Mouse (Mus musculus): Measurements from ENCODE around the gene Fam193a. TPM values are rescaled to one million over a fixed set of nuclear protein-coding genes. Genes with fewer than 3 reads are reported as not detected.

The Fam193a gene
- polyA plus RNA-seq, 1 experiment from 2014 or later: 10.3 TPM

DNA sequence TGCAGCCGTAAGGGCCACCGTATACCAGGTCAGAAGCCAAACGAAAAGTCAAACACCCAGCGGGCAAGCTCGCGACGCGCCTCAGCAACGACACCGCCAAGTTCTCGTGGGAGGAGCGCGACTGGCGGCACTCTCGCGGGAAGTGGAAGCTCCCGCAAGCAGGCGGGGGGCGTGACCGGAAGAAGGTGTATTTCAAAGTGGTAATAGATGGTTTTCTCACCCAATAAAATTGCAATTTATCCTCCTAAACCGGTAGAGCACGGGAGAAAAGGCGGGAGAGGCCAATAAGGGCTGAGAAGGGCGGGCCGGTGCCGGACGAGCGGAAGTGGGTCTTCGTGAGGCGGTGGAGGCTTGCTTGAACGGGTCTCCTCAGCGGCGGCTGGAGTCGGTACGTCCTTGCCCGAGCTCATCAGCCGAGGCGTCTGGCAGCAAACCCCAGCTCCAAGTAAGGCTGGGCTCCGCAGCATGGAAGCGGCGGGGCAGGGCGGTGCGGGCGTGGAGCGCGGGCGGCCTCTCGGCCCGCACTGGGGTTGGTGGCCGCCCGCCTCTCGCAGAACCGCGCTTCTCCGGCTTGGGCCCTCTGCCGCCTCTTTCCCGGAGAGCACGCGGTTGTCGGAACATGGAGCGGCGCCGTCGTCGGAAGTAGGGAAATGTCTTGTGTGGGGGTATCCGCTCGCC lies 33.5 kb upstream of the Fam193a start, which contains the start of gene Rnf4:
Gene Rnf4 (plus strand): TSS at position 193 of the 678 bp plus-strand sequence.
- Histone ChIP-seq H3K27me3 (ENCODE audit: control insufficient read depth, insufficient read depth, low read depth, low read length) (no peaks in the 10 kb centered on the region), H3K9me3 (ENCODE audit: control insufficient read depth, low read length) (no peaks in the 10 kb centered on the region), H3K27ac (ENCODE audit: low read length) (peak within 1 kb of the TSS; percentile 97), H3K4me1 (replicated peaks; ENCODE audit: control insufficient read depth, insufficient read depth, low read length) (peaks cover 13% of the 10 kb centered on the region), H3K9ac (ENCODE audit: low read length) (peak within 1 kb of the TSS; percentile 99), H3K4me2 (ENCODE audit: low read depth, low read length) (peak within 1 kb of the TSS; percentile 91), H3K4me3 (ENCODE audit: low read length) (peak within 1 kb of the TSS; percentile 99), H3K36me3 (ENCODE audit: control insufficient read depth, insufficient read depth, low read length) (peaks cover 4% of the 10 kb centered on the region; the same call in 1 of the 2 replicates)
- peak; percentile 99 for ATAC-seq (ENCODE audit: low read depth)
- under 1% methylated on average over 66 of the region's 67 CpGs for WGBS

DNA sequence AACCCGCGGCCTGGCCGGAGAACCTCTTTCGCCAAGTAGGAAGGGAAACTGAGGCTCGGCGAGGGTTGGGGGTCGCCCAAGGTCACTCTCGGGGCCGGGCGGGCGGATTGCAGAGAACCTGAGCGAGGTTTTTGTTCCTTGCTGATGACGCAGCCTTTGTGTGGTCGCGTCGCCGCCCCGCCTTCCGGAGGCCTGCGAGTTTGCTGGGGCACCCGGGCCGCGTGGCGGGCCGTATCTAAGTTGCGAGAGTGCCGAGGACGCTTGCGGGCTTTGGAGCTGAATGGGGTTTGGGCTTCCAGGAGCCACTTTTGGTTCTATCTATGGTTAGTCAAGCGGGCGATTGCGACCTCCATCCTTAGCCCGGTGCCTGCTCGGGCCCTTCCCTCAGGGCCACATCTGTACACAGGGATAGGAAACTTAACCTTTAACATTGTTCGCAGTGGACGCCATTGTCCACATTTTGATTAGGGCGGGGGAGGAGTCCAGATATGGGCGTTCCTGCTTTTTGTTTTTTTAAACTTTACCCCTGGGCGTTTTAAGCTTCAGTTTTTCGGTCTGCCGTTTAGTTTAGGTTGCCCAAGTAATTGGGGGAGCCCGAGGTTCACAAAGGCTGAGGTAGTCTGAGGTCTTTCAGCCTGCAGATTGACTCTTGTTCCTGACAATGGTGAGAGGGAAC lies 32.8 kb upstream of the Fam193a start:
- peaks cover 4% of the 10 kb centered on the region; the same call in 1 of the 2 replicates for H3K36me3 ChIP-seq (ENCODE audit: control insufficient read depth, insufficient read depth, low read length)
- no peaks in the 10 kb centered on the region for H3K27me3 ChIP-seq (ENCODE audit: control insufficient read depth, insufficient read depth, low read depth, low read length)
- peak overlapping the region; percentile 99 for H3K9ac ChIP-seq (ENCODE audit: low read length)
- peak; percentile 62 for ATAC-seq (ENCODE audit: low read depth)
- no peaks in the 10 kb centered on the region for H3K9me3 ChIP-seq (ENCODE audit: control insufficient read depth, low read length)
- WGBS: under 1% methylated on average over 42 of the region's 42 CpGs
- peak overlapping the region; percentile 97 for H3K27ac ChIP-seq (ENCODE audit: low read length)
- peak overlapping the region; percentile 99 for H3K4me3 ChIP-seq (ENCODE audit: low read length)
- peaks cover 15% of the 10 kb centered on the region for H3K4me1 ChIP-seq (replicated peaks; ENCODE audit: control insufficient read depth, insufficient read depth, low read length)
- H3K4me2 ChIP-seq (ENCODE audit: low read depth, low read length): peak overlapping the region; percentile 91

DNA sequence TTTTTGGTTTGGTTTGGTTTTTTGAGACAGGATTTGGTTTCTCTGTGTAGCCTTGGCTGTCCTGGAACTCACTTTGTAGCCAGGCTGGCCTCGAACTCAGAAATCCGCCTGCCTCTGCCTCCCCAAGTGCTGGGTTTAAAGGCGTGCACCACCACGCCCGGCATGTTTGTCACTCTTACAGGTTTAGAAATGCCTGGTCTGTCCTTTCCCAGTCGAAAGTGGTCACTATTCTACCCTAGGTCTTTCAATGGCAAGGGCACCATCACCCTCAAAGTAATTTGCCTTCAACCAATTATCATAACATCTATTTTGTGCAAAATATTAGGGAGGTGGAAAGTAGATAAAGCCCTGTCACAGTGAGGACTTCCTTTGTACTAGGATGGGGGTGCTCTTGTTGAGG lies 29.5 kb upstream of the Fam193a start:
- H3K4me2 ChIP-seq (ENCODE audit: low read depth, low read length): no peak overlapping the region
- no peak overlapping the region for H3K4me3 ChIP-seq (ENCODE audit: low read length)
- H3K4me1 ChIP-seq (replicated peaks; ENCODE audit: control insufficient read depth, insufficient read depth, low read length): peaks cover 13% of the 10 kb centered on the region
- ATAC-seq (ENCODE audit: low read depth): no peak
- no peak overlapping the region for H3K27ac ChIP-seq (ENCODE audit: low read length)
- no peaks in the 10 kb centered on the region for H3K9me3 ChIP-seq (ENCODE audit: control insufficient read depth, low read length)
- 96% methylated on average over 6 of the region's 6 CpGs for WGBS
- peaks cover 12% of the 10 kb centered on the region; the same call in 1 of the 2 replicates for H3K36me3 ChIP-seq (ENCODE audit: control insufficient read depth, insufficient read depth, low read length)
- H3K9ac ChIP-seq (ENCODE audit: low read length): no peak overlapping the region
- no peaks in the 10 kb centered on the region for H3K27me3 ChIP-seq (ENCODE audit: control insufficient read depth, insufficient read depth, low read depth, low read length)

DNA sequence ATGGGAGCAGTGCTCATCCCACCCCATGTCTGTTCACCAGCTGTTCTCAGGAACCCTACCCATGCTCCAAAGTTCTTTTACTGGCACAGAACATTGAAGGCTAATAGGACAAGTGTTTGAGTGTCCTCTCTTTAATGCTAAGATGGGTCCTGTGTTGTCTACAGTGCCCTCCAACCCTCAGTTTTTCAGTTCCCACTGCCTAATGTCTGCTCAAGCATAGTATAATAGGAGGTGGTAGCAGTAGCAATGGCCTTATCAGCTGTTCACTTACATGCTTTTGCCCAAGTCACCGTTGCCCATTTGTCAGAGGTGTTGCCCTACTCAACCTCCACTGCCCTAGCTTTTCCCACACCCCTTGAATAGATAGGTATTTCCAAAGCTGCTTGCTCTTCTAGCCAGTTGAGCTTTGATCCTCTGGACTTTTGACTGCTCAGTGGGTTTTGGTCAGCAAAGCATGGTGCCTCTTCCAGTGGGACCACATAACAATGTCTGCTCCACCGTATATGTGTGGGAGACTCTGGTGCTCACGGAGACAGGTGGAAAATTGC lies 17.6 kb upstream of the Fam193a start:
- no peak overlapping the region for H3K27ac ChIP-seq (ENCODE audit: low read length)
- WGBS: 90% methylated on average over 3 of the region's 3 CpGs
- no peak overlapping the region for H3K4me3 ChIP-seq (ENCODE audit: low read length)
- H3K36me3 ChIP-seq (ENCODE audit: control insufficient read depth, insufficient read depth, low read length): peaks cover 73% of the 10 kb centered on the region
- no peak for ATAC-seq (ENCODE audit: low read depth)
- no peak overlapping the region for H3K4me2 ChIP-seq (ENCODE audit: low read depth, low read length)
- H3K9ac ChIP-seq (ENCODE audit: low read length): no peak overlapping the region
- no peaks in the 10 kb centered on the region for H3K27me3 ChIP-seq (ENCODE audit: control insufficient read depth, insufficient read depth, low read depth, low read length)
- no peaks in the 10 kb centered on the region for H3K9me3 ChIP-seq (ENCODE audit: control insufficient read depth, low read length)
- no peaks in the 10 kb centered on the region for H3K4me1 ChIP-seq (replicated peaks; ENCODE audit: control insufficient read depth, insufficient read depth, low read length)

DNA sequence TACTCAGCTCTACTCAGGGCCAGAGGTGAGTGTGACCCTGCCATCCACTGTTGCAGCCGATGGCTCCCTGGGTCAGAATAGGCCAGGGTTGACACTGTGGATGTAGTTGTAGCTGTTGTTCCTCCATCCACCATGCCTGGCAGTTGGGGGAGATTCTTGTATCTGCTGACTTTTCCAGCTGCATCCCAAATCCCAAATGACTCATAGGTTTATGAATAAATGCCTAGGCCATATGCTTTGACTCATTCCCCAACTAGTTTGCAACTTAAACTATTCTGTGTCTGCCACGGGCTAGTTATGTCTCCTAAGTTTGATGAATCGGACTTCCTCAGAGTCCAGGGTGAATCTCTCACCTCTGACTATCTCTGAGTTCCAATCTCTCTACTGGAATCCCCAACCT lies 9.5 kb upstream of the Fam193a start:
- no peak overlapping the region for H3K4me3 ChIP-seq (ENCODE audit: low read length)
- no peaks in the 10 kb centered on the region for H3K4me1 ChIP-seq (replicated peaks; ENCODE audit: control insufficient read depth, insufficient read depth, low read length)
- no peaks in the 10 kb centered on the region for H3K9me3 ChIP-seq (ENCODE audit: control insufficient read depth, low read length)
- no peak overlapping the region for H3K27ac ChIP-seq (ENCODE audit: low read length)
- H3K27me3 ChIP-seq (ENCODE audit: control insufficient read depth, insufficient read depth, low read depth, low read length): no peaks in the 10 kb centered on the region
- no peak overlapping the region for H3K4me2 ChIP-seq (ENCODE audit: low read depth, low read length)
- H3K36me3 ChIP-seq (ENCODE audit: control insufficient read depth, insufficient read depth, low read length): peaks cover 20% of the 10 kb centered on the region
- no peak for ATAC-seq (ENCODE audit: low read depth)
- no peak overlapping the region for H3K9ac ChIP-seq (ENCODE audit: low read length)
- WGBS: 86% methylated on average over 3 of the region's 3 CpGs

DNA sequence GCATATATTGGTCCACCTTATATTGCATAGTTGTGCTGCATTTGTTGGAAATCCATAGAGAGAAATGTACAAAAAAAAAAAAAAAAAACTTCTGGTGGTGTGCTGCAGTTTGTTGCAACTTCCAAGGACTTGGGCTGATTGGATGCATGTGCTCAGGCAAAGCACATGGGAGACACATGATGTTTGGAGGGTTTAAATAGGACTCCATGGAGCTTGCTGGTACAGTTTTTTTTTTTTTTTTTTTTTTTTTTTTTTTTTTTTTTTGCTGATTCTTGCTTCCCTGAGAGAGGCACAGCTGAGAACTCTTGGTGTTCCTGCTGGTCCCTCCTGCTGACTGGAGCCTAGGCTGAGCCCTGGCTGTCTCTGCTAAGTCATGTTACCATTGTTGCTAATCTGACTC lies 6.6 kb upstream of the Fam193a start:
- no peak overlapping the region for H3K9ac ChIP-seq (ENCODE audit: low read length)
- H3K4me2 ChIP-seq (ENCODE audit: low read depth, low read length): no peak overlapping the region
- no peaks in the 10 kb centered on the region for H3K9me3 ChIP-seq (ENCODE audit: control insufficient read depth, low read length)
- no peaks in the 10 kb centered on the region for H3K27me3 ChIP-seq (ENCODE audit: control insufficient read depth, insufficient read depth, low read depth, low read length)
- H3K4me3 ChIP-seq (ENCODE audit: low read length): no peak overlapping the region
- H3K27ac ChIP-seq (ENCODE audit: low read length): no peak overlapping the region
- ATAC-seq (ENCODE audit: low read depth): no peak
- peaks cover 7% of the 10 kb centered on the region for H3K36me3 ChIP-seq (ENCODE audit: control insufficient read depth, insufficient read depth, low read length)
- no peaks in the 10 kb centered on the region for H3K4me1 ChIP-seq (replicated peaks; ENCODE audit: control insufficient read depth, insufficient read depth, low read length)

DNA sequence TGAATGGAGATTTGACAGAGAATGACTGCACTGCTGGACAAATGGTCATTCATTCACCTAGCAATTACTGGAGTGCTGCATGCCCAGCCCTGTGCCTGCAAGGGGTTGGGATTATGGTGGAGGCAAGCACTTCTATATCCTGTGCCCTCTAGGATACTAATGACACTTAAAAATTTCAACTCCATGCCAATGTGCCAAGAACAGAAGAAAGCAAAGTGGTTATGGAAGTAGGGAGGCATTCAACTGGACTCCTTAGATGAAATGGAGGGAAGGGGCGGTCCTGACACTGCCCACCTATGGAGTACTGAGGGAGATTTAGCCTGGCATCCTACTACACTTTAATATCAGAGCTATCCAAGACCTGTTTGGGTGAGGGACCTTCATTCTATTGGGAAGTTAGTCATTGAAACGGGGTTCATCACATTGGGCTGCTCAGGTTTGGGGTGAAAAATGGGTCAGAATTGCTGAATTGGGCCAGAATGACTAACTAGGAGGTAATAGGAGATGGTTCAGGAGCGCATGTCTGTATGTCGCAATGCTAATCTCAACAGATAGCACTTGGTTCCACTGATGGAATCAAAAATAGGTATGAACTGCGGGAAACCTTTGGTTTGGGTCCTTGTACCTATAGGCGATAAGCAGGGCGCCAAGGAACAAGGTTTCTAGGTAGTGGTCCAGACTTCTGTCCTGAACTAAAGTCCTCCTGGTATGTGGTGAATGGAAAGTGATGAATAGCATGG lies 1.0 kb upstream of the Fam193a start:
- Histone ChIP-seq H3K4me1 (replicated peaks; ENCODE audit: control insufficient read depth, insufficient read depth, low read length) (peaks cover 18% of the 10 kb centered on the region), H3K27ac (ENCODE audit: low read length) (peak overlapping the region; percentile 62), H3K9ac (ENCODE audit: low read length) (peak overlapping the region; percentile 70), H3K9me3 (ENCODE audit: control insufficient read depth, low read length) (no peaks in the 10 kb centered on the region), H3K4me2 (ENCODE audit: low read depth, low read length) (peak overlapping the region; percentile 61), H3K36me3 (ENCODE audit: control insufficient read depth, insufficient read depth, low read length) (peaks cover 5% of the 10 kb centered on the region), H3K27me3 (ENCODE audit: control insufficient read depth, insufficient read depth, low read depth, low read length) (no peaks in the 10 kb centered on the region), H3K4me3 (ENCODE audit: low read length) (peak overlapping the region; percentile 90)
- WGBS: 65% methylated on average over 7 of the region's 7 CpGs
- no peak for ATAC-seq (ENCODE audit: low read depth)

DNA sequence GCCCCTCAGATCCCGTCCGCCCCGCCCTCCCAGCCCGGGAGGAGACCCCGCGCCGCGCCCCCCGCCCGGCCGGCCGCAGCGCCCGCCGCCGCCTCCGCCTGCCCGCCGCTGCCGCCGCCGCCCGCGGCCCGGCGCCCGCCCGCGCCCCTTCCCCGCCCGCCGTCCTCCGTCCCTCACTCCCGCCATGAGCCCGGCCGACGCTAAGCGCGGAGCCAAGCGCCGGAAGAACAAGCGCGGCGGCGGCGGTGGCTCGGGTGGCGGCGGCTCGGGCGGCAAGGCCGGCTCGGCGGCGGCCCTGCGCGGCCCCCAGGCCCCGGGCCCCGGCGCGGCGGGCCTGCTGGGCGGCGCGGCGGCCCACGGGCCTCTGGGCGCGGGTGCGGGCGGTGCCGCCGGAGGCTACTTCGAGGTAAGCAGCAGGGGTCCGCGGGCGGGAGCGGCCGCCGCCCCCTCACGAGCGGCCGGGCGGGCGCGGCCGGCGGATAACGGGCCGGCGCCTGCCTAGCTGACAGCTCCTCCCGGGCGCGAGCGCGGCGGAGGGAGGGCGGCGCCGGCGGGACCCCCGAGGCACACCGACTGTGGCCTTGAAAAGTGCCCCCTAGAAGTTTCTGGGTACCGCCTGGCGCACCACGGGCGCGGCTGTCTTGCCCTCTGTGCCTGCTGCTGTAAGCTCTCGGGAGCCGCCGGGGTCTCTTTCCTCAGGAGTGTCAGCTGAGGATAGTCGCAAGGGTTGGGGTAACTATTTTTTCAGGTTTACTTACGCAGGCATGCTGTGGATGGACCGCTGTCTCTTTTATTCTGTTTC lies 490 bp downstream of the Fam193a start:
- Histone ChIP-seq H3K36me3 (ENCODE audit: control insufficient read depth, insufficient read depth, low read length) (peaks cover 2% of the 10 kb centered on the region; the same call in 1 of the 2 replicates), H3K4me1 (replicated peaks; ENCODE audit: control insufficient read depth, insufficient read depth, low read length) (peaks cover 18% of the 10 kb centered on the region), H3K9me3 (ENCODE audit: control insufficient read depth, low read length) (no peaks in the 10 kb centered on the region), H3K9ac (ENCODE audit: low read length) (peak overlapping the region; percentile 95), H3K4me3 (ENCODE audit: low read length) (peak overlapping the region; percentile 90), H3K27me3 (ENCODE audit: control insufficient read depth, insufficient read depth, low read depth, low read length) (no peaks in the 10 kb centered on the region), H3K27ac (ENCODE audit: low read length) (peak overlapping the region; percentile 66), H3K4me2 (ENCODE audit: low read depth, low read length) (peak overlapping the region; percentile 60)
- 1% methylated on average over 41 of the region's 114 CpGs for WGBS
- ATAC-seq (ENCODE audit: low read depth): peak; percentile 21

Data from lung, embryonic 16.5 days (tissue).